Mouse (Mus musculus) spleen, adult 2 months (tissue): ENCODE results near the gene Rragd. TPM values are rescaled to one million over a fixed set of nuclear protein-coding genes. Genes with fewer than 3 reads are reported as not detected.

Experiments
- DNase-seq, 2 experiments: peaks; one replicate each; pipeline versions ENCODE4 v3.0.0 to v3.0.0-alpha.2; 2012 to 2021; ENCODE audit warnings: low spot score in 2 of 2, low read depth in 1 of 2
- H3K27ac ChIP-seq: fragments of 200-500 bp; 2 replicates; pipeline ENCODE4 v1.5.1; 2012; ENCODE audit warnings: low read length, inconsistent platforms; ENCODE audit not compliant: insufficient read depth
- H3K27me3 ChIP-seq: fragments of 200-500 bp; 2 replicates; pipeline ENCODE4 v1.6.1; 2012; ENCODE audit warnings: mild to moderate bottlenecking, moderate library complexity, low read length, inconsistent platforms; ENCODE audit not compliant: control insufficient read depth, insufficient read depth
- H3K36me3 ChIP-seq: fragments of 200-500 bp; 2 replicates; pipeline ENCODE4 v1.6.1; 2012; ENCODE audit warnings: mild to moderate bottlenecking, low read length, inconsistent platforms; ENCODE audit not compliant: control insufficient read depth, insufficient read depth
- H3K4me1 ChIP-seq: fragments of 200-500 bp; 2 replicates; pipeline ENCODE4 v1.6.1; 2011; ENCODE audit warnings: inconsistent platforms; ENCODE audit not compliant: control insufficient read depth, insufficient read depth, insufficient read length
- H3K4me3 ChIP-seq: fragments of 200-500 bp; 2 replicates; pipeline ENCODE4 v1.5.1; 2011; ENCODE audit warnings: mild to moderate bottlenecking, inconsistent platforms; ENCODE audit not compliant: insufficient read depth, insufficient read length; ENCODE audit errors: extremely low read depth
- CTCF ChIP-seq: fragments of 200-500 bp; IDR thresholded peaks from 2 replicates; pipeline ENCODE4 v1.5.1; 2011; ENCODE audit warnings: mild to moderate bottlenecking, inconsistent platforms; ENCODE audit not compliant: insufficient read depth, insufficient read length, insufficient replicate concordance; ENCODE audit errors: extremely low read depth
- POLR2A ChIP-seq: fragments of 200-500 bp; IDR thresholded peaks from 2 replicates; pipeline ENCODE4 v1.6.1; 2011; ENCODE audit warnings: low read depth, low read length, inconsistent platforms
- WGBS: fragments of 180-500 bp; shearing (Covaris S2); methylation state at CpG from one replicate; pipeline ENCODE4 v1.1.7; 2018; 5-methylcytosine and 5-hydroxymethylcytosine counted together
- polyA plus RNA-seq: library from polyadenylated mRNA; depleted of rRNA; stranded (reverse); fragments of >200 nt; gene quantifications from 2 replicates; pipeline ENCODE4 v1.2.3, GENCODE M21; 2012; rRNA removed

The Rragd gene
- polyA plus RNA-seq, 1 experiment: 1.3 TPM

GRCm38 (mm10) chr4:33067826-33068225, 85.0 kb downstream of the Rragd start:
- H3K27me3 ChIP-seq: no peaks in the 10 kb centered on the region
- WGBS: 91% methylated on average over 6 of the region's 6 CpGs
- TF ChIP-seq POLR2A: no peak
- TF ChIP-seq CTCF: no peak

DNA sequence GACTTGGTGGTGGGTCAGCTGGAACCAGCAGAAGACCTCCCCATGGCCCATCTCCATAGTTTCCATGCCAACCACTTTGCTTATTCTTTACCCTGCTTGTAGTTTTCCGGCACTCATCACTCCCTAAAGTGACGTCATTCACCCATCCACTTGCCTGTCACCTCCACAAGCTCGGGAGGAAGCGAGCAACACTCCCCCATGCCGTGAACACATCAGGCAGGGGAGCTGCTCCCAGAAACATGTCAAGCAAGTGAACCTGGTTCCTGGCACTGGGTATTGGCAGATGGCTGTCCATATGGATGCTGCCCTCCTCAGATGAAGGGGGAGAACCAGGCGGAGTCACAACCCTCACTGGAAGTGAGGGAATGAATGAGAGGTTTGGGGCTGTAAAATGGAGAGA, 86.1 kb downstream of the Rragd start:
- H3K4me1 ChIP-seq: peaks cover 12% of the 10 kb centered on the region; the same call in 1 of the 2 replicates
- DNase-seq: no peak
- no peak for TF ChIP-seq POLR2A
- no peak for TF ChIP-seq CTCF

More at GRCm38 (mm10) chr4:33067826-33068225, 85.0 kb downstream of the Rragd start:
- Histone ChIP-seq H3K4me1 (peaks cover 6% of the 10 kb centered on the region; the same call in 1 of the 2 replicates), H3K27ac (no peak overlapping the region), H3K36me3 (no peaks in the 10 kb centered on the region), H3K4me3 (no peak overlapping the region)
- DNase-seq: no peak

DNA sequence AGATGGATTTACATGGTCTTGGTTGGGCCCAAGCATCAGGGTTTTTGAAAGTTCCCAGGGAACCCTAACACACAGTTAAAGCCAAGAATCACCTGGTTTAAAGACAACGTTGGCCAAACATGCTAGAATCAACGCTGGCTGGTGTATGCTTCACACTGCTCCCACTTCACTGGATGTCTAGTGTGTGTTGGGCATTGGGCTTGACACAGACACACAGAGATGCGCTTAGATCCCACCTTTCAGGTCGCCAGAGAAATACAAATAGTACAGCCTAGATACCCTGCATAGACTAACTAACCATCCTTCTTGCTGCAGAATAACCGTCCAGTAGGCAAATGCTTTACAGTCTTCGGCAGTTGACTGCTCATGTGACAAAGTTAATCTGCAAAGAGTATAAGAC, 87.5 kb downstream of the Rragd start:
- H3K27ac ChIP-seq: no peak overlapping the region
- DNase-seq: no peak
- 91% methylated on average over 6 of the region's 6 CpGs for WGBS
- peaks cover 12% of the 10 kb centered on the region; the same call in 1 of the 2 replicates for H3K4me1 ChIP-seq
- TF ChIP-seq POLR2A: no peak
- no peak for TF ChIP-seq CTCF
- no peaks in the 10 kb centered on the region for H3K36me3 ChIP-seq
- no peaks in the 10 kb centered on the region for H3K27me3 ChIP-seq
- no peak overlapping the region for H3K4me3 ChIP-seq

More for the DNA sequence above, 86.1 kb downstream of the Rragd start:
- no peaks in the 10 kb centered on the region for H3K36me3 ChIP-seq
- no peak overlapping the region for H3K4me3 ChIP-seq
- no peaks in the 10 kb centered on the region for H3K27me3 ChIP-seq
- 88% methylated on average over 6 of the region's 6 CpGs for WGBS
- no peak overlapping the region for H3K27ac ChIP-seq

GRCm38 (mm10) chr4:33071337-33071736, 88.5 kb downstream of the Rragd start:
- TF ChIP-seq POLR2A (no peak), CTCF (no peak)
- no peaks in the 10 kb centered on the region for H3K36me3 ChIP-seq
- no peak overlapping the region for H3K27ac ChIP-seq
- H3K4me3 ChIP-seq: no peak overlapping the region
- DNase-seq: no peak
- H3K27me3 ChIP-seq: no peaks in the 10 kb centered on the region
- peaks cover 12% of the 10 kb centered on the region; the same call in 1 of the 2 replicates for H3K4me1 ChIP-seq
- WGBS: 93% methylated on average over 6 of the region's 6 CpGs

Other genes starting within 250 kb of the Rragd start
- 4.3 and 5.4 TPM in 2 replicates for gene Lyrm2, start 182.8 kb upstream of the Rragd start, polyA plus RNA-seq
- gene Ankrd6, start 32.2 kb upstream of the Rragd start, polyA plus RNA-seq: 0.21 and 0.32 TPM in 2 replicates
- gene Ube2j1, start 48.4 kb downstream of the Rragd start, polyA plus RNA-seq: 15.0 and 16.3 TPM in 2 replicates
- 3.2 and 4.2 TPM in 2 replicates for gene Gabrr2, start 80.0 kb downstream of the Rragd start, polyA plus RNA-seq
- gene Gabrr1, start 149.5 kb downstream of the Rragd start, polyA plus RNA-seq: not detected in 2 replicates
- 1.3 TPM in 2 replicates for gene Pm20d2, start 206.7 kb downstream of the Rragd start, polyA plus RNA-seq
- gene Srsf12, start 226.0 kb downstream of the Rragd start, polyA plus RNA-seq: 0.30 and 0.40 TPM in 2 replicates